Mouse (Mus musculus) urinary bladder, postnatal 36 days (tissue): ENCODE measurements at regions not wholly inside any gene's neighbourhood (a gene's known extent, or its start where the extent isn't known, plus 50 kb on each side); places are given as distances from the start of the nearest gene placed in this dataset.

Source experiments
- DNase-seq, 2 experiments: peaks; one replicate each; pipeline ENCODE4 v3.0.0; 2022; ENCODE audit warnings: low spot score in 2 of 2, mixed read lengths in 1 of 2

GRCm38 (mm10) chr1:55983522-55984066 lies 577.9 kb downstream of the Plcl1 start:
- no peak for DNase-seq

- DNase-seq: no peak
Measured at GRCm38 (mm10) chr1:55997074-55997473, 591.4 kb downstream of the Plcl1 start.
